In genomic region chr2:30261921-30262839, GRCm38 (mm10) we compare ENCODE assay signal across 13 mouse cellular contexts. TPM values are rescaled to one million over a fixed set of nuclear protein-coding genes. Genes with fewer than 3 reads are reported as not detected.
DNase-seq lines count a peak whose midpoint lies in the region; ATAC-seq and TF ChIP-seq lines count a peak whose summit lies in the region.
"Had no signal": no experiment of that assay in that cellular context is flagged by ENCODE, and none has a peak within 500 bp of the region (broad histone marks: within the 10 kb centered on the region; RNA-seq: fewer than 3 reads in every experiment).

No protein-coding gene starts in this region.

- ATAC-seq in limb, embryonic 15.5 days (ENCODE audit: insufficient number of reproducible peaks, low FRiP score, low TSS enrichment, low read depth): no peak

- peaks cover 6% of the 10 kb centered on the region for H3K79me2 ChIP-seq in heart, adult 2 months (replicated peaks; ENCODE audit: control insufficient read depth, insufficient read depth, low read length)

- intact Hi-C loops in heart, adult 2 months (cut with DNase I): no loop called here
- intact Hi-C loops in heart, postnatal 25 days (cut with DNase I): no loop called here

- WGBS in heart, adult 2 months: 73% methylated on average over 18 of the region's 18 CpGs
- WGBS in lung, adult 2 months: 82% methylated on average over 18 of the region's 18 CpGs
- 92% methylated on average over 18 of the region's 18 CpGs for WGBS in limb, embryonic 15.5 days

- H3K27ac ChIP-seq in heart, adult 2 months: peak overlapping the region; percentile 97
- H3K27ac ChIP-seq in limb, embryonic 15.5 days: 0 out of 2 replicates have a peak overlapping the region, but pooled peaks have one; percentile 22
- H3K27ac ChIP-seq: liver, embryonic 13.5 days; midbrain, embryonic 12.5 days had no signal

- peak overlapping the region; percentile 5; the same call in 1 of the 2 replicates for H3K4me3 ChIP-seq in heart, adult 2 months
- no peak overlapping the region for H3K4me3 ChIP-seq in lung, adult 2 months (replicated peaks; ENCODE audit: extremely low read depth, low read depth, low read length)
- H3K4me3 ChIP-seq in limb, embryonic 15.5 days: no peak overlapping the region
- H3K4me3 ChIP-seq: liver, embryonic 13.5 days; midbrain, embryonic 12.5 days had no signal

- TF ChIP-seq EP300 in heart, adult 2 months (IDR thresholded peaks at IDR 0.05; ENCODE audit: insufficient read depth, low read depth, low read length): no peak

- H3K9ac ChIP-seq in heart, adult 2 months (ENCODE audit: low read depth, low read length): peak overlapping the region; percentile 40
- no peak overlapping the region for H3K9ac ChIP-seq in limb, embryonic 15.5 days
- H3K9ac ChIP-seq: liver, embryonic 13.5 days; midbrain, embryonic 12.5 days had no signal

- H3K4me1 ChIP-seq in heart, adult 2 months (ENCODE audit: control insufficient read depth, insufficient read depth, low read length): peaks cover 69% of the 10 kb centered on the region
- H3K4me1 ChIP-seq in lung, adult 2 months (ENCODE audit: control insufficient read depth, insufficient read depth, low read length): peaks cover 23% of the 10 kb centered on the region
- peaks cover 54% of the 10 kb centered on the region for H3K4me1 ChIP-seq in limb, embryonic 15.5 days

- H3K27me3 ChIP-seq in heart, adult 2 months (ENCODE audit: control insufficient read depth, insufficient read depth, low read length): no peaks in the 10 kb centered on the region
- no peaks in the 10 kb centered on the region for H3K27me3 ChIP-seq in limb, embryonic 15.5 days
- H3K27me3 ChIP-seq: liver, embryonic 13.5 days; midbrain, embryonic 12.5 days had no signal

- no peak for TF ChIP-seq POLR2A in heart, adult 2 months (IDR thresholded peaks at IDR 0.05; ENCODE audit: insufficient read depth, low read depth, low read length)
- TF ChIP-seq POLR2A in lung, adult 2 months (IDR thresholded peaks at IDR 0.05; ENCODE audit: borderline replicate concordance, extremely low read depth, low read depth, low read length): no peak

- TF ChIP-seq CTCF in heart, adult 2 months (IDR thresholded peaks at IDR 0.05): no peak
- TF ChIP-seq CTCF in lung, adult 2 months (IDR thresholded peaks at IDR 0.05; ENCODE audit: insufficient read depth, low read length): no peak

- H3K4me2 ChIP-seq in limb, embryonic 15.5 days: no peak overlapping the region
- H3K4me2 ChIP-seq: liver, embryonic 13.5 days; midbrain, embryonic 12.5 days had no signal

- H3K9me3 ChIP-seq in limb, embryonic 15.5 days: no peaks in the 10 kb centered on the region
- H3K9me3 ChIP-seq: liver, embryonic 13.5 days; midbrain, embryonic 12.5 days had no signal

- peak in 1 of 2 experiments; percentile 22 for DNase-seq in heart, adult 2 months
- DNase-seq in heart, postnatal 25 days (ENCODE audit: low spot score): no peak
- peak; percentile 4 for DNase-seq in lung, adult 2 months
- no peak for DNase-seq in lung, postnatal 10 days
- DNase-seq in cerebellum, postnatal 25 days: peak; percentile 51 to 59
- DNase-seq in left cerebral cortex, adult 8-10 months (ENCODE audit: low spot score in 2 of 2): no peak
- DNase-seq: liver, embryonic 13.5 days; thymus, adult 2 months had no signal

- peaks cover 50% of the 10 kb centered on the region for H3K36me3 ChIP-seq in heart, adult 2 months (ENCODE audit: control insufficient read depth, insufficient read depth, low read length)
- peaks cover 68% of the 10 kb centered on the region for H3K36me3 ChIP-seq in limb, embryonic 15.5 days

RNA-seq across cellular contexts. Expression of gene Phyhd1, which starts 3.8 kb away (rescaled TPM):
- total RNA-seq in heart, adult 2 months (2021): 100 to 1,000 TPM; 112 to 148 TPM
- polyA plus RNA-seq in heart, adult 2 months (2012; rRNA removed): 108 and 180 TPM in 2 replicates
- 100 to 1,000 TPM in 1 of 2 experiments, 10 to 100 TPM in 1; 94.8 to 104 TPM for total RNA-seq in heart, postnatal 25 days (2021)
- 16.0 and 23.9 TPM in 2 replicates for polyA plus RNA-seq in lung, adult 2 months (2012; rRNA removed)
- polyA plus RNA-seq in limb, embryonic 15.5 days (2015; fragmentation: Nextera tagmentation; extraction: Ambion mirVana): 5.9 and 6.8 TPM in 2 replicates
- 10 to 100 TPM; 16.6 to 22.2 (median 19.5) TPM for total RNA-seq in left cerebral cortex, adult 8-10 months (2022)

RNA-seq across cellular contexts. Expression of gene Gm28038, which starts 18.7 kb away (rescaled TPM):
- 1 to 10 TPM; 2.6 to 6.3 TPM for total RNA-seq in heart, adult 2 months (2021)
- not detected in 2 replicates for polyA plus RNA-seq in heart, adult 2 months (2012; rRNA removed)
- under 1 TPM in 1 of 2 experiments, not detected in 1; 0.91 TPM for total RNA-seq in heart, postnatal 25 days (2021)
- polyA plus RNA-seq in lung, adult 2 months (2012; rRNA removed): not detected in 2 replicates
- not detected in 2 replicates for polyA plus RNA-seq in limb, embryonic 15.5 days (2015; fragmentation: Nextera tagmentation; extraction: Ambion mirVana)
- total RNA-seq in left cerebral cortex, adult 8-10 months (2022): not detected
- total RNA-seq: adrenal gland, adult 18-20 months; layer of hippocampus, adult 8-10 months had no signal
- polyA plus RNA-seq: liver, embryonic 13.5 days; midbrain, embryonic 12.5 days; small intestine, adult 2 months; thymus, adult 2 months had no signal

RNA-seq across cellular contexts. Expression of gene Gm28035, which starts 21.8 kb away (rescaled TPM):
- 1 to 10 TPM; 4.6 to 6.0 TPM for total RNA-seq in heart, adult 2 months (2021)
- 7.6 and 14.7 TPM in 2 replicates for polyA plus RNA-seq in heart, adult 2 months (2012; rRNA removed)
- 1 to 10 TPM; 3.7 to 4.4 TPM for total RNA-seq in heart, postnatal 25 days (2021)
- polyA plus RNA-seq in lung, adult 2 months (2012; rRNA removed): 11.6 and 18.8 TPM in 2 replicates
- 0.10 and 0.11 TPM in 2 replicates for polyA plus RNA-seq in limb, embryonic 15.5 days (2015; fragmentation: Nextera tagmentation; extraction: Ambion mirVana)
- total RNA-seq in left cerebral cortex, adult 8-10 months (2022): 1 to 10 TPM; 3.8 to 8.8 (median 5.5) TPM

RNA-seq across cellular contexts. Expression of gene Dolk, which starts 24.0 kb away (rescaled TPM):
- 10 to 100 TPM; 21.6 to 25.3 TPM for total RNA-seq in heart, adult 2 months (2021)
- 23.9 and 35.1 TPM in 2 replicates for polyA plus RNA-seq in heart, adult 2 months (2012; rRNA removed)
- 10 to 100 TPM; 23.6 to 26.3 TPM for total RNA-seq in heart, postnatal 25 days (2021)
- polyA plus RNA-seq in lung, adult 2 months (2012; rRNA removed): 21.1 and 22.2 TPM in 2 replicates
- 31.5 and 33.4 TPM in 2 replicates for polyA plus RNA-seq in limb, embryonic 15.5 days (2015; fragmentation: Nextera tagmentation; extraction: Ambion mirVana)
- total RNA-seq in left cerebral cortex, adult 8-10 months (2022): 10 to 100 TPM; 23.3 to 27.7 (median 25.2) TPM

RNA-seq across cellular contexts. Expression of gene Nup188, which starts 24.0 kb away (rescaled TPM):
- 10 to 100 TPM; 15.3 to 16.9 TPM for total RNA-seq in heart, adult 2 months (2021)
- 15.3 and 18.4 TPM in 2 replicates for polyA plus RNA-seq in heart, adult 2 months (2012; rRNA removed)
- 10 to 100 TPM; 19.6 to 20.0 TPM for total RNA-seq in heart, postnatal 25 days (2021)
- 27.3 and 28.1 TPM in 2 replicates for polyA plus RNA-seq in lung, adult 2 months (2012; rRNA removed)
- polyA plus RNA-seq in limb, embryonic 15.5 days (2015; fragmentation: Nextera tagmentation; extraction: Ambion mirVana): 28.2 and 32.4 TPM in 2 replicates
- 10 to 100 TPM; 16.7 to 23.0 (median 19.6) TPM for total RNA-seq in left cerebral cortex, adult 8-10 months (2022)

Comparison
In these comparisons a context has a peak if more than half of its experiments do, and no peak if none do; other contexts are left out.
1. DNase-seq: peak in lung, adult 2 months (single experiment) and cerebellum, postnatal 25 days (2 of 2); none in heart, postnatal 25 days (single experiment), lung, postnatal 10 days (single experiment) and left cerebral cortex, adult 8-10 months (0 of 2).
2. RNA of gene Phyhd1, which starts 3.8 kb away (total RNA-seq): 112 to 148 TPM in heart, adult 2 months and 94.8 to 104 TPM in heart, postnatal 25 days; 16.6 to 22.2 TPM in left cerebral cortex, adult 8-10 months; every median in the first group is over 4 times any median in the second.